Mouse (Mus musculus) ES-E14 (cell line): ENCODE results near the gene Phactr2. TPM values are rescaled to one million over a fixed set of nuclear protein-coding genes. Genes with fewer than 3 reads are reported as not detected.

Experiments
- DNase-seq: peaks from one replicate; pipeline ENCODE4 v3.0.0-alpha.2; 2013; ENCODE audit warnings: low read depth, low spot score
- H3K27ac ChIP-seq: 2 replicates; pipeline ENCODE4 v1.5.1; 2012; ENCODE audit warnings: low read depth, mild to moderate bottlenecking, low read length, moderate library complexity, mixed read lengths; ENCODE audit not compliant: poor library complexity, insufficient read depth, severe bottlenecking
- H3K36me3 ChIP-seq: 2 replicates; pipeline ENCODE4 v1.6.1; 2012; ENCODE audit warnings: mild to moderate bottlenecking, low read length, moderate library complexity, mixed read lengths; ENCODE audit not compliant: control insufficient read depth, poor library complexity, insufficient read depth, severe bottlenecking
- H3K4me1 ChIP-seq, 2 experiments: fragments of 150-350 bp in 1 of 2; sonication (generic) in 1 of 2; 2 replicates each; pipeline ENCODE4 v1.6.1; 2012; ENCODE audit warnings: low read length in 2 of 2, mild to moderate bottlenecking in 1 of 2, mixed read lengths in 1 of 2; ENCODE audit not compliant: control insufficient read depth in 2 of 2, insufficient read depth in 2 of 2, poor library complexity in 1 of 2
- H3K4me3 ChIP-seq, 2 experiments: fragments of 150-350 bp in 1 of 2; sonication (generic) in 1 of 2; 2 replicates each; pipeline ENCODE4 v1.5.1; 2012; ENCODE audit warnings: low read length in 2 of 2, low read depth in 1 of 2, mild to moderate bottlenecking in 1 of 2, mixed read lengths in 1 of 2; ENCODE audit not compliant: insufficient read depth in 1 of 2, poor library complexity in 1 of 2, severe bottlenecking in 1 of 2
- H3K9ac ChIP-seq: 2 replicates; pipeline ENCODE4 v1.6.1; 2012; ENCODE audit warnings: low read depth, mild to moderate bottlenecking, low read length, mixed read lengths; ENCODE audit not compliant: poor library complexity, insufficient read depth, severe bottlenecking
- H3K9me3 ChIP-seq: fragments of 150-350 bp; sonication (generic); 2 replicates; pipeline ENCODE4 v1.6.1; 2012; ENCODE audit warnings: low read depth, mild to moderate bottlenecking, low read length; ENCODE audit not compliant: control insufficient read depth, insufficient read depth
- CHD2 ChIP-seq: IDR thresholded peaks from 2 replicates; pipeline ENCODE4 v1.6.1; 2014; ENCODE audit warnings: mild to moderate bottlenecking, low read depth, low read length, inconsistent platforms
- HCFC1 ChIP-seq: IDR thresholded peaks from 2 replicates; pipeline ENCODE4 v1.6.1; 2012; ENCODE audit warnings: low read length, inconsistent platforms, borderline replicate concordance; ENCODE audit not compliant: insufficient read depth
- MAFK ChIP-seq: IDR thresholded peaks from 2 replicates; pipeline ENCODE4 v1.6.1; 2014; ENCODE audit warnings: mild to moderate bottlenecking, low read depth, low read length, inconsistent platforms; ENCODE audit not compliant: insufficient read depth
- ZC3H11A ChIP-seq: IDR thresholded peaks from 2 replicates; pipeline ENCODE4 v1.6.1; 2012; ENCODE audit warnings: low read depth, mild to moderate bottlenecking, inconsistent platforms, low read length, borderline replicate concordance
- ZNF384 ChIP-seq: IDR thresholded peaks from 2 replicates; pipeline ENCODE4 v1.6.1; 2012; ENCODE audit warnings: low read depth, low read length, inconsistent platforms
- in situ Hi-C, 2 experiments: fragments of 600-800 bp; cut with MboI; formaldehyde crosslinking; loops; one replicate each; pipeline ENCODE4 v1.15.1; 2025; ENCODE audit warnings: low sequenced_read_pairs in 2 of 2, inconsistent platforms in 1 of 2; ENCODE audit not compliant: unreplicated experiment in 2 of 2
- total RNA-seq: library from RNA; depleted of rRNA; stranded (reverse); fragments of 300-350 nt; gene quantifications from 2 replicates; pipeline ENCODE4 v1.2.3, GENCODE M21; 2012

Phactr2 gene
- total RNA-seq, 1 experiment, result 2.2 TPM

DNA sequence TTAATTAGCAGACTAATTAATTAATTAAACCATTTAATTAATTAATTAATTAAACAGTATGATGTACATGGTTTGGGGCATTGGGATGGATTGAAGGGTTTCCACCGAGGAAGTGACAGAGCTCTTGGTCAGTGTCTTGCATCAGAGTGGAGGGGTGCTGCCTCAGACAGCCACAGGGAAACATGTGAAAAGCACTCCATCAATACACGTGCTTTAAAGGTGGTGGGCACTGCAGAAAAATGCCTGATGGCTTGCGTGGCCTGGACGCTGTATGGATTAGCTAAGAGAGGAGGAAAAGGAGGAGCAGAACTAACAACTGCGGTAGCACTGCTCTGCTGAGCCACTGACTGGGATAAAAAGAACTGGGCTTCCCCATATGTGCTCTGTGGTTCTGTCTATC, 237.3 kb downstream of the Phactr2 start:
- no peak for DNase-seq
- Histone ChIP-seq H3K27ac (no peak overlapping the region), H3K4me1 (no peaks in the 10 kb centered on the region), H3K4me3 (no peak overlapping the region), H3K36me3 (no peaks in the 10 kb centered on the region), H3K9me3 (no peaks in the 10 kb centered on the region), H3K9ac (no peak overlapping the region)
- in situ Hi-C loops, result no loop called here
- TF ChIP-seq ZNF384 (no peak), ZC3H11A (no peak), CHD2 (no peak), HCFC1 (no peak), MAFK (no peak)

DNA sequence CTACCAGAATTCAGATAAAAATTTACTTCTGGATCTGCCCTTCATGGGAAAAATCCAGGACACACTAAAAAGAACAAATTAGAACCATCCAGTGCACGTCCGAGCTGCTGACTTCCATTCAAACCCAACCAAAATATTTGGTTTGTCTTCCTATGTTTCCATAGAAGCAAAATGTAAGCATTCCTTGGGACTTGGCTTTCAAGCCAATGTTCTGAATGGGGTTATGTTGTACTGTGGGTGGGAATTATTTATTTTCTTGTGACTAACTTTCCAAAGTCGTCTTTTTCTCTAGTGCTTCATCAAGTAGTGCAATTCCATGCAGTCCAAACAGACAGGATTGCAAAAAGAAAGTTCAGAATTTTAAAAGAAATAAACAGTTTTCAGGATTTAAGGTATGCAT, 239.7 kb downstream of the Phactr2 start:
- DNase-seq, result no peak
- in situ Hi-C loops, result no loop called here

DNA sequence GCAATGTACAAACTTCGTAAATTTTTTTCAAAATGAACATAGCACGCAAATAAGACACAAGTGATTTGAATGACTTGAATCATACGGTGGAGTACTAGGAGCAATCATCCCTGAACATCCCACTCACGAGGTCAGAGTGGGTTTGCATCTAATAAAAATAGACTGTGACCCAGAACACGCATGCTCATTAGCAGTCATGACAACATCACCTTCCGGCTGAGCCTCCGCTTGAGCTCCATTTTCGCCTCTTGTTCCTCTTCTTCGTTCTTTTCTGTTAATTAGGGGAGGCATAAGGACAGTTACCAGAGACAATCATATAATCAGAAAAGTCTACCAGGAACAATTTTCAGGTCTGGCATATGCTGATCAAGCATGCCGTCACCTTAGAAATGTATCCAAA, 240.3 kb downstream of the Phactr2 start:
- DNase-seq, result no peak
- H3K36me3 ChIP-seq, result no peaks in the 10 kb centered on the region
- H3K4me1 ChIP-seq, result no peaks in the 10 kb centered on the region
- in situ Hi-C loops, result no loop called here
- TF ChIP-seq ZC3H11A, result no peak
- no peak for TF ChIP-seq ZNF384
- no peak for TF ChIP-seq CHD2
- TF ChIP-seq MAFK, result no peak
- no peak for TF ChIP-seq HCFC1
- H3K9ac ChIP-seq, result no peak overlapping the region
- H3K27ac ChIP-seq, result no peak overlapping the region
- no peak overlapping the region for H3K4me3 ChIP-seq
- H3K9me3 ChIP-seq, result no peaks in the 10 kb centered on the region

More for the DNA sequence above, 239.7 kb downstream of the Phactr2 start:
- no peak overlapping the region for H3K4me3 ChIP-seq
- no peak overlapping the region for H3K27ac ChIP-seq
- H3K9me3 ChIP-seq, result no peaks in the 10 kb centered on the region
- no peak overlapping the region for H3K9ac ChIP-seq
- H3K36me3 ChIP-seq, result no peaks in the 10 kb centered on the region
- TF ChIP-seq HCFC1 (no peak), ZC3H11A (no peak), MAFK (no peak), ZNF384 (no peak), CHD2 (no peak)
- no peaks in the 10 kb centered on the region for H3K4me1 ChIP-seq

DNA sequence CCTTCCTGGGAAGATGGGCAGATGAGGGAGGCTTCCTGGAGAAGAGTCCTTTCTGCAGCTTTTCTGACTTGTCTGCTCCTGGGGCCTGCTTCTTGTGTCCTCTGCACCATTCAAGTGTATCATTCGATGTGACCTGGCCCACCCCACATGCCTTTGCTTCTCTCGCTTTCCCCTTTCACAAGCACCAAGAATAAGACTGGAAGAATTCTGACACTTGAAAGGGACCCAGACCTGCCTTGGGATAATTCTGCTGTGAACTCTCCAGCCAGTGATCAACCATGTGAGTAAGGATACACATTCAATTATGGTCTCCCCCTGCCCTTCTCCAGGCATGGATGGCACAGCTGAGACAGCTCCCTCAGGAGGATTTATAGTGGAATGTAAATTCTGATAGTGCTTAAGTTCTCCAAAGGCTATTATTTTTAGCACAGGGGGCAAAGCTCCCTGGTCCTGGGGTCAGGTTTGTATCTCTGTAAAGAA, 241.0 kb downstream of the Phactr2 start:
- DNase-seq, result no peak
- Histone ChIP-seq H3K4me3 (no peak overlapping the region), H3K36me3 (no peaks in the 10 kb centered on the region), H3K9ac (no peak overlapping the region), H3K4me1 (no peaks in the 10 kb centered on the region), H3K27ac (no peak overlapping the region), H3K9me3 (no peaks in the 10 kb centered on the region)
- in situ Hi-C loops, result no loop called here
- TF ChIP-seq ZNF384 (no peak), CHD2 (no peak), ZC3H11A (no peak), MAFK (no peak), HCFC1 (no peak)
